Comparison of ENCODE assay signal across 8 mouse cellular contexts in genomic region chr7:89979432-89980130, GRCm38 (mm10). TPM values are rescaled to one million over a fixed set of nuclear protein-coding genes. Genes with fewer than 3 reads are reported as not detected.
A peak's percentile ranks its signal among the peaks of the same experiment; 100 is the strongest.
DNase-seq lines count a peak whose midpoint lies in the region; ATAC-seq and TF ChIP-seq lines count a peak whose summit lies in the region.

No protein-coding gene starts in this region.

- H3K9ac ChIP-seq in embryonic facial prominence, embryonic 11.5 days (replicated peaks; ENCODE audit: low read length), result peak overlapping the region; percentile 91
- H3K9ac ChIP-seq in hindbrain, postnatal 0 days (replicated peaks; ENCODE audit: low read length), result peak overlapping the region; percentile 85
- peak overlapping the region; percentile 89 for H3K9ac ChIP-seq in midbrain, embryonic 14.5 days (replicated peaks; ENCODE audit: low read length)

- H3K4me1 ChIP-seq in cerebellum, adult 2 months (ENCODE audit: control insufficient read depth, insufficient read depth, low read length), result peaks cover 7% of the 10 kb centered on the region; the same call in 1 of the 2 replicates
- no peaks in the 10 kb centered on the region for H3K4me1 ChIP-seq in embryonic facial prominence, embryonic 11.5 days (ENCODE audit: control insufficient read depth, insufficient read depth, low read length)
- H3K4me1 ChIP-seq in hindbrain, postnatal 0 days (ENCODE audit: insufficient read depth, low read length), result peaks cover 9% of the 10 kb centered on the region; the same call in 1 of the 2 replicates
- H3K4me1 ChIP-seq in midbrain, embryonic 14.5 days (ENCODE audit: control insufficient read depth, insufficient read depth, low read length), result peaks cover 17% of the 10 kb centered on the region; the same call in 1 of the 2 replicates

- no peak for TF ChIP-seq CTCF in cerebellum, adult 2 months (IDR thresholded peaks at IDR 0.05; ENCODE audit: borderline replicate concordance, insufficient read depth, low read depth, low read length)
- TF ChIP-seq CTCF in C2C12 (IDR thresholded peaks at IDR 0.05; ENCODE audit: control insufficient read depth, insufficient read depth, insufficient read length), result no peak
- TF ChIP-seq CTCF in hindbrain, postnatal 0 days (IDR thresholded peaks at IDR 0.05; ENCODE audit: low read depth), result no peak

- H3K4me2 ChIP-seq in embryonic facial prominence, embryonic 11.5 days (ENCODE audit: low read depth, low read length), result peak overlapping the region; percentile 66
- H3K4me2 ChIP-seq in hindbrain, postnatal 0 days (ENCODE audit: low read depth, low read length), result peak overlapping the region; percentile 87
- H3K4me2 ChIP-seq in midbrain, embryonic 14.5 days (ENCODE audit: low read length), result peak overlapping the region; percentile 87

- peaks cover 58% of the 10 kb centered on the region for H3K79me2 ChIP-seq in C2C12 (ENCODE audit: control insufficient read depth, insufficient read depth)

- H3K4me3 ChIP-seq in cerebellum, adult 2 months (replicated peaks; ENCODE audit: insufficient read depth, low read depth, low read length), result peak overlapping the region; percentile 76
- H3K4me3 ChIP-seq in C2C12 (ENCODE audit: insufficient read depth, poor library complexity, severe bottlenecking), result peak overlapping the region; percentile 64
- H3K4me3 ChIP-seq in embryonic facial prominence, embryonic 11.5 days (ENCODE audit: low read depth, low read length), result peak overlapping the region; percentile 77
- H3K4me3 ChIP-seq in hindbrain, postnatal 0 days (ENCODE audit: low read length), result peak overlapping the region; percentile 68
- peak overlapping the region; percentile 81 for H3K4me3 ChIP-seq in midbrain, embryonic 14.5 days (replicated peaks; ENCODE audit: low read depth, low read length)

- H3K9me3 ChIP-seq in embryonic facial prominence, embryonic 11.5 days (replicated peaks; ENCODE audit: control insufficient read depth, low read length), result no peaks in the 10 kb centered on the region
- no peaks in the 10 kb centered on the region for H3K9me3 ChIP-seq in hindbrain, postnatal 0 days (ENCODE audit: low read length)
- H3K9me3 ChIP-seq in midbrain, embryonic 14.5 days (ENCODE audit: control insufficient read depth, low read length), result no peaks in the 10 kb centered on the region

- no peak for ATAC-seq in embryonic facial prominence, embryonic 11.5 days (replicated peaks; ENCODE audit: insufficient number of reproducible peaks, low FRiP score, low TSS enrichment, low read depth)
- no peak for ATAC-seq in hindbrain, postnatal 0 days
- ATAC-seq in midbrain, embryonic 14.5 days (ENCODE audit: low FRiP score, low TSS enrichment), result no peak
- no peak for ATAC-seq in monocyte, adult 5-6 weeks (replicated peaks; ENCODE audit: insufficient number of reproducible peaks, low FRiP score, low TSS enrichment, poor library complexity, severe bottlenecking)

- no peaks in the 10 kb centered on the region for H3K27me3 ChIP-seq in cerebellum, adult 2 months (ENCODE audit: control insufficient read depth, insufficient read depth, low read length)
- H3K27me3 ChIP-seq in C2C12 (ENCODE audit: control insufficient read depth, insufficient read depth, insufficient read length), result no peaks in the 10 kb centered on the region
- H3K27me3 ChIP-seq in embryonic facial prominence, embryonic 11.5 days (ENCODE audit: control insufficient read depth, insufficient read depth, low read length), result no peaks in the 10 kb centered on the region
- H3K27me3 ChIP-seq in hindbrain, postnatal 0 days (ENCODE audit: insufficient read depth, low read length), result no peaks in the 10 kb centered on the region
- no peaks in the 10 kb centered on the region for H3K27me3 ChIP-seq in midbrain, embryonic 14.5 days (ENCODE audit: control insufficient read depth, insufficient read depth, low read length)

- H3ac ChIP-seq in C2C12 (ENCODE audit: control insufficient read depth, insufficient read length, low read depth), result peak overlapping the region; percentile 79

- 1% methylated on average over 23 of the region's 23 CpGs for WGBS in cerebellum, adult 2 months
- WGBS in embryonic facial prominence, embryonic 11.5 days, result 4% methylated on average over 23 of the region's 23 CpGs
- 2% methylated on average over 23 of the region's 23 CpGs for WGBS in hindbrain, postnatal 0 days
- WGBS in midbrain, embryonic 14.5 days, result 3% methylated on average over 23 of the region's 23 CpGs

- intact Hi-C loops in left cerebral cortex, postnatal 4 days (cut with DNase I), result no loop called here

- peak in 1 of 2 experiments; percentile 20 for DNase-seq in cerebellum, adult 2 months
- DNase-seq in cerebellum, postnatal 14 days, result no peak
- peak; percentile 40 for DNase-seq in embryonic facial prominence, embryonic 11.5 days (ENCODE audit: low spot score)
- DNase-seq in hindbrain, postnatal 0 days (ENCODE audit: low spot score), result no peak
- no peak for DNase-seq in midbrain, embryonic 14.5 days
- DNase-seq in left cerebral cortex, postnatal 4 days, result no peak

- H3K36me3 ChIP-seq in C2C12 (ENCODE audit: control insufficient read depth, insufficient read depth), result peaks cover 27% of the 10 kb centered on the region
- peaks cover 3% of the 10 kb centered on the region for H3K36me3 ChIP-seq in embryonic facial prominence, embryonic 11.5 days (replicated peaks; ENCODE audit: control insufficient read depth, insufficient read depth, low read depth, low read length)
- H3K36me3 ChIP-seq in hindbrain, postnatal 0 days (ENCODE audit: insufficient read depth, low read length), result 0 out of 2 replicates have a peak, but pooled peaks cover 10% of the 10 kb centered on the region
- H3K36me3 ChIP-seq in midbrain, embryonic 14.5 days (ENCODE audit: control insufficient read depth, insufficient read depth, low read length), result peaks cover 11% of the 10 kb centered on the region

- no peak for TF ChIP-seq POLR2A in cerebellum, adult 2 months (IDR thresholded peaks at IDR 0.05; ENCODE audit: borderline replicate concordance, insufficient read depth, low read length)

- H3K27ac ChIP-seq in cerebellum, adult 2 months (ENCODE audit: insufficient read depth, low read length), result peak overlapping the region; percentile 23; the same call in 1 of the 2 replicates
- peak overlapping the region; percentile 99 for H3K27ac ChIP-seq in embryonic facial prominence, embryonic 11.5 days (replicated peaks; ENCODE audit: low read depth, low read length)
- H3K27ac ChIP-seq in hindbrain, postnatal 0 days, result peak overlapping the region; percentile 97
- peak overlapping the region; percentile 99 for H3K27ac ChIP-seq in midbrain, embryonic 14.5 days (replicated peaks; ENCODE audit: low read depth, low read length)

- peaks cover 50% of the 10 kb centered on the region for H3K79me3 ChIP-seq in C2C12 (ENCODE audit: low read depth)

TF ChIP-seq in C2C12, 6 proteins besides CTCF, POLR2A, EP300 and RAD21:
- no peak for TF ChIP-seq CEBPB (IDR thresholded peaks at IDR 0.05; ENCODE audit: low read depth)
- no peak for TF ChIP-seq FOSL1 (IDR thresholded peaks at IDR 0.05; ENCODE audit: insufficient read depth, low read length, poor library complexity, severe bottlenecking)
- no peak for TF ChIP-seq MAX (IDR thresholded peaks at IDR 0.05)
- TF ChIP-seq MYOD1 (IDR thresholded peaks at IDR 0.05; ENCODE audit: control insufficient read depth, insufficient read length, low read depth), result no peak
- TF ChIP-seq MYOG (IDR thresholded peaks at IDR 0.05; ENCODE audit: control insufficient read depth, extremely low read depth, insufficient read length), result no peak
- TF ChIP-seq USF1 (IDR thresholded peaks at IDR 0.05; ENCODE audit: low read depth), result no peak

RNA-seq across cellular contexts. Expression of gene Eed, which starts 1.2 kb away (rescaled TPM):
- polyA plus RNA-seq in cerebellum, adult 2 months (2012; rRNA removed), result 48.2 and 49.7 TPM in 2 replicates
- polyA plus RNA-seq in C2C12 (2012; fragmentation: generic; extraction: Trizol), result 34.0 TPM
- 93.2 and 100 TPM in 2 replicates for polyA plus RNA-seq in embryonic facial prominence, embryonic 11.5 days (2014; fragmentation: Nextera tagmentation; extraction: Ambion mirVana)
- 9.5 and 21.9 TPM in 2 replicates for total RNA-seq in hindbrain, postnatal 0 days (2014; rRNA removed)
- polyA plus RNA-seq in hindbrain, postnatal 0 days (2015; fragmentation: Nextera tagmentation; extraction: Ambion mirVana), result 20.6 and 23.2 TPM in 2 replicates
- 29.2 and 32.9 TPM in 2 replicates for polyA plus RNA-seq in midbrain, embryonic 14.5 days (2014; fragmentation: Nextera tagmentation; extraction: Ambion mirVana)
- 10 to 100 TPM; 32.6 to 34.0 TPM for total RNA-seq in left cerebral cortex, postnatal 4 days (2021)
- total RNA-seq in monocyte, adult 5-6 weeks (2017), result 257 to 421 TPM (median 381 TPM) in 3 replicates

RNA-seq across cellular contexts. Expression of gene Hikeshi, which starts 38.6 kb away (rescaled TPM):
- polyA plus RNA-seq in cerebellum, adult 2 months (2012; rRNA removed), result 80.6 and 93.7 TPM in 2 replicates
- 51.0 TPM for polyA plus RNA-seq in C2C12 (2012; fragmentation: generic; extraction: Trizol)
- polyA plus RNA-seq in embryonic facial prominence, embryonic 11.5 days (2014; fragmentation: Nextera tagmentation; extraction: Ambion mirVana), result 166 and 184 TPM in 2 replicates
- total RNA-seq in hindbrain, postnatal 0 days (2014; rRNA removed), result 53.0 and 64.4 TPM in 2 replicates
- polyA plus RNA-seq in hindbrain, postnatal 0 days (2015; fragmentation: Nextera tagmentation; extraction: Ambion mirVana), result 139 and 144 TPM in 2 replicates
- polyA plus RNA-seq in midbrain, embryonic 14.5 days (2014; fragmentation: Nextera tagmentation; extraction: Ambion mirVana), result 134 and 154 TPM in 2 replicates
- 100 to 1,000 TPM; 108 to 109 TPM for total RNA-seq in left cerebral cortex, postnatal 4 days (2021)
- 39.6 to 86.1 TPM (median 84.3 TPM) in 3 replicates for total RNA-seq in monocyte, adult 5-6 weeks (2017)

Comparison
In these comparisons a context has a peak if more than half of its experiments do, and no peak if none do; other contexts are left out.
1. H3K27ac ChIP-seq: peak in every context shown above with its lines; median percentile 99 in embryonic facial prominence, embryonic 11.5 days; 99 in midbrain, embryonic 14.5 days; 97 in hindbrain, postnatal 0 days; 23 in cerebellum, adult 2 months.